Mouse (Mus musculus): ENCODE measurements around the gene Gm31571.
"Not testable (repeated sequence)": the region's sequence is repeated elsewhere in the genome, so short reads cannot be mapped to it uniquely, and the experiment has no call there.

Gene Gm31571

DNA sequence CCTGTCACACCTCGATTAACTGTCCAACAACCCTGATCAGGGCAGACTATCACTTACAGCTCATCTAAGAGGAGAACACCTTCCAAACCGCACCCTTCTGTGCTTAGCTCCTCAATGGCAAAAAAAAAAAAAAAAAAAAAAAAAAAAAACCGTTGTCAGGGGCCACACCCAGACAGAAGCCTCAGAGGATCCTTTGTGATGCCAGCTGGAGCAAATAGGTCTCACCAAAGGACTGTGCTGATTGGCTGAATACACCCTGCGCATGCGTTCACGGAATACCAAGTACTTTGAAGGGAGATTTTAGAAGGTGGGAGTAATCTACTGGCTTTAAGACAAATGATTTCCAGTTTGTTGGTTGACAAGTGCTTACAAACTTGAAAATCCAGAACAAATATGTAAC, at the start of gene Gm31571:
Gene Gm31571, minus strand, starts transcription at position 101 of the 400 bp plus-strand sequence.
- DNase-seq (ENCODE audit: low spot score in 2 of 2) = not testable (repeated sequence)
